In the genomic region with DNA sequence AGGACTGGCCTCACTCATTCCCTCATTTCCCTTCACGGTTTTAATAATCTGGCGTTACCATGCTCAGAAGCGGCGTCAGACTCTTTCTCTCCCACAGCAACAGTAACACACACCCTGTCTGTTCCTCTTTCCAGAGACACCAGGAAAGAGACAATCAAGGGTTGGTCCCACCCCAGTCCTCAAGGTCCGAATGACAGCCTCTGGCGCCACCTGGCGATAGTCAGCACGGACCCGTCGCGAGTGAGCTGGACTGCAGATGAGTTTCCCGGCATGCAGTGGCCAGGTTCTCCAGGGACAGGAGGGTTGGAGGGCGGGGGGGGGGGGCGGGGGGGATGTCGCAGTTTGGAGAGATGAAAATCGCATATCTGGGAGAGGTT, we compare ENCODE assay signal across 8 mouse cellular contexts. TPM values are rescaled to one million over a fixed set of nuclear protein-coding genes. Genes with fewer than 3 reads are reported as not detected.
DNase-seq lines count a peak whose midpoint lies in the region; ATAC-seq and TF ChIP-seq lines count a peak whose summit lies in the region.

No protein-coding gene starts in this region.

- TF ChIP-seq CTCF in ES-Bruce4 (IDR thresholded peaks at IDR 0.05; ENCODE audit: low read depth, low read length): peak; percentile 92

- TF ChIP-seq POLR2A in ES-Bruce4 (IDR thresholded peaks at IDR 0.05; ENCODE audit: insufficient read depth, low read length): no peak

- H3K4me1 ChIP-seq in ES-Bruce4 (ENCODE audit: control insufficient read depth, insufficient read depth, low read length): no peaks in the 10 kb centered on the region
- H3K4me1 ChIP-seq in forebrain, embryonic 16.5 days (replicated peaks; ENCODE audit: control insufficient read depth, insufficient read depth, low read length): peaks cover 28% of the 10 kb centered on the region

- intact Hi-C loops in heart, postnatal 36 days (cut with DNase I): loop anchor here (1.0 to 5.0 kb wide), 3 partner anchors 127 to 254 kb away; no protein-coding TSS in a partner anchor

- H3K36me3 ChIP-seq in ES-Bruce4 (ENCODE audit: control insufficient read depth, insufficient read depth, low read length, poor library complexity, severe bottlenecking): no peaks in the 10 kb centered on the region
- no peaks in the 10 kb centered on the region for H3K36me3 ChIP-seq in forebrain, embryonic 16.5 days (ENCODE audit: control insufficient read depth, insufficient read depth)

- DNase-seq in cerebellum, adult 18-20 months: peak; percentile 96 to 97
- peak; percentile 92 to 94 for DNase-seq in heart, postnatal 36 days
- peak; percentile 93 to 96 for DNase-seq in layer of hippocampus, postnatal 10 days (ENCODE audit: low spot score in 2 of 2)
- peak; percentile 93 for DNase-seq in lung, postnatal 10 days
- DNase-seq in ovary, postnatal 36 days (ENCODE audit: low spot score): peak; percentile 84
- DNase-seq in thymus, postnatal 14 days: peak; percentile 89

- H3K27me3 ChIP-seq in ES-Bruce4 (ENCODE audit: control insufficient read depth, insufficient read depth, low read length, poor library complexity, severe bottlenecking): peaks cover 9% of the 10 kb centered on the region; the same call in 1 of the 2 replicates
- peaks cover 21% of the 10 kb centered on the region for H3K27me3 ChIP-seq in forebrain, embryonic 16.5 days (replicated peaks; ENCODE audit: control insufficient read depth, insufficient read depth, low read length)

- H3K9me3 ChIP-seq in ES-Bruce4 (replicated peaks; ENCODE audit: control insufficient read depth, insufficient read depth, low read length, poor library complexity, severe bottlenecking): no peaks in the 10 kb centered on the region
- H3K9me3 ChIP-seq in forebrain, embryonic 16.5 days (ENCODE audit: control insufficient read depth, low read length): no peaks in the 10 kb centered on the region

- no peak overlapping the region for H3K27ac ChIP-seq in ES-Bruce4 (ENCODE audit: insufficient read depth, low read length)
- no peak overlapping the region for H3K27ac ChIP-seq in forebrain, embryonic 16.5 days (ENCODE audit: low read length)

- peak; percentile 75 for ATAC-seq in forebrain, embryonic 16.5 days

- TF ChIP-seq EP300 in ES-Bruce4 (IDR thresholded peaks at IDR 0.05; ENCODE audit: insufficient read depth, low read depth, low read length): 0 out of 2 replicates have a peak, but pooled peaks have one; percentile 15

- WGBS in forebrain, embryonic 16.5 days: under 1% methylated on average over 16 of the region's 16 CpGs

- H3K4me2 ChIP-seq in forebrain, embryonic 16.5 days (ENCODE audit: low read length): peak overlapping the region; percentile 96

- H3K4me3 ChIP-seq in ES-Bruce4 (ENCODE audit: low read depth, low read length): peak overlapping the region; percentile 29
- peak overlapping the region; percentile 55 for H3K4me3 ChIP-seq in forebrain, embryonic 16.5 days (replicated peaks; ENCODE audit: low read length)

- no peak overlapping the region for H3K9ac ChIP-seq in ES-Bruce4 (ENCODE audit: low read depth, poor library complexity, severe bottlenecking)
- H3K9ac ChIP-seq in forebrain, embryonic 16.5 days (replicated peaks; ENCODE audit: low read depth, low read length): peak overlapping the region; percentile 52; the same call in 1 of the 2 replicates

RNA-seq across cellular contexts. Expression of a gene that starts 0.7 kb away (rescaled TPM):
- 0.31 TPM in 1 of 2 replicates, not detected in the other for polyA plus RNA-seq in ES-Bruce4 (2011; ENCODE audit: insufficient read depth, insufficient read length, low read depth, missing spikeins)
- 10.2 and 17.2 TPM in 2 replicates for polyA plus RNA-seq in forebrain, embryonic 16.5 days (2015; fragmentation: Nextera tagmentation; extraction: Ambion mirVana)
- total RNA-seq in heart, postnatal 36 days (2021): 1 to 10 TPM; 2.9 to 3.1 TPM
- 10 to 100 TPM; 93.0 to 97.4 TPM for total RNA-seq in layer of hippocampus, postnatal 10 days (2021)

RNA-seq across cellular contexts. Expression of a gene that starts 7.8 kb away (rescaled TPM):
- 6.4 and 8.7 TPM in 2 replicates for polyA plus RNA-seq in ES-Bruce4 (2011; ENCODE audit: insufficient read depth, insufficient read length, low read depth, missing spikeins)
- polyA plus RNA-seq in forebrain, embryonic 16.5 days (2015; fragmentation: Nextera tagmentation; extraction: Ambion mirVana): 6.1 and 8.9 TPM in 2 replicates
- total RNA-seq in heart, postnatal 36 days (2021): 1 to 10 TPM; 8.5 to 9.0 TPM
- 10 to 100 TPM; 20.4 to 21.8 TPM for total RNA-seq in layer of hippocampus, postnatal 10 days (2021)

RNA-seq across cellular contexts. Expression of a gene that starts 20.8 kb away (rescaled TPM):
- 121 and 139 TPM in 2 replicates for polyA plus RNA-seq in ES-Bruce4 (2011; ENCODE audit: insufficient read depth, insufficient read length, low read depth, missing spikeins)
- 119 and 125 TPM in 2 replicates for polyA plus RNA-seq in forebrain, embryonic 16.5 days (2015; fragmentation: Nextera tagmentation; extraction: Ambion mirVana)
- 10 to 100 TPM; 58.3 to 62.6 TPM for total RNA-seq in heart, postnatal 36 days (2021)
- total RNA-seq in layer of hippocampus, postnatal 10 days (2021): 100 to 1,000 TPM; 188 to 191 TPM

RNA-seq across cellular contexts. Expression of a gene that starts 27.6 kb away (rescaled TPM):
- 22.2 and 23.2 TPM in 2 replicates for polyA plus RNA-seq in ES-Bruce4 (2011; ENCODE audit: insufficient read depth, insufficient read length, low read depth, missing spikeins)
- polyA plus RNA-seq in forebrain, embryonic 16.5 days (2015; fragmentation: Nextera tagmentation; extraction: Ambion mirVana): 17.0 and 17.9 TPM in 2 replicates
- 10 to 100 TPM; 11.1 to 14.3 TPM for total RNA-seq in heart, postnatal 36 days (2021)
- 1 to 10 TPM; 6.2 to 7.7 TPM for total RNA-seq in layer of hippocampus, postnatal 10 days (2021)

RNA-seq across cellular contexts. Expression of a gene that starts 46.8 kb away (rescaled TPM):
- 7.9 and 8.8 TPM in 2 replicates for polyA plus RNA-seq in ES-Bruce4 (2011; ENCODE audit: insufficient read depth, insufficient read length, low read depth, missing spikeins)
- 17.7 and 26.0 TPM in 2 replicates for polyA plus RNA-seq in forebrain, embryonic 16.5 days (2015; fragmentation: Nextera tagmentation; extraction: Ambion mirVana)
- 1 to 10 TPM; 2.0 to 3.6 TPM for total RNA-seq in heart, postnatal 36 days (2021)
- 10 to 100 TPM; 28.8 to 30.7 TPM for total RNA-seq in layer of hippocampus, postnatal 10 days (2021)

Comparison
In these comparisons a context has a peak if more than half of its experiments do, and no peak if none do; other contexts are left out.
1. RNA of a gene that starts 0.7 kb away (total RNA-seq): 93.0 to 97.4 TPM in layer of hippocampus, postnatal 10 days; 2.9 to 3.1 TPM in heart, postnatal 36 days; every median in the first group is over 10 times any median in the second.
2. Peak in every context shown above with its lines, with median percentiles within 50 percentile points of each other: DNase-seq.